Mouse (Mus musculus) liver, postnatal 0 days (tissue): ENCODE measurements around the gene Thbs2.

Source experiments
- CTCF ChIP-seq: sonication (generic); IDR thresholded peaks from 2 replicates; pipeline ENCODE4 v1.5.1; 2016; ENCODE audit warnings: antibody characterized with exemption, low read depth
- EP300 ChIP-seq: IDR thresholded peaks from 2 replicates; pipeline ENCODE4 v1.6.1; 2016; ENCODE audit warnings: antibody characterized with exemption, low read depth, mild to moderate bottlenecking

- TF ChIP-seq CTCF (no peak), EP300 (no peak)
These were observed 11.2 kb downstream of the Thbs2 start for GRCm38 (mm10) chr17:14682836-14683235.
